Mouse (Mus musculus) neural tube, embryonic 11.5 days (tissue): ENCODE data around the gene Chkb. TPM values are rescaled to one million over a fixed set of nuclear protein-coding genes. Genes with fewer than 3 reads are reported as not detected.

Source experiments
- ATAC-seq: fragments of 200-750 bp; cut with Nextera tagmentation; 2 replicates; pipeline ENCODE4 v1.8.0; 2017; ENCODE audit warnings: moderate number of reproducible peaks, mild to moderate bottlenecking, moderate TSS enrichment, moderate library complexity; ENCODE audit not compliant: insufficient read depth, low FRiP score, low TSS enrichment
- DNase-seq: peaks from one replicate; pipeline ENCODE4 v3.0.0-alpha.2; 2015; ENCODE audit warnings: low spot score
- H3K27ac ChIP-seq: fragments of 300-500 bp; sonication (generic); 2 replicates; pipeline ENCODE4 v1.5.1; 2014; ENCODE audit warnings: low read depth, mild to moderate bottlenecking, low read length
- H3K27me3 ChIP-seq: fragments of 300-500 bp; sonication (generic); 2 replicates; pipeline ENCODE4 v1.6.1; 2014; ENCODE audit warnings: mild to moderate bottlenecking, low read length, mixed read lengths; ENCODE audit not compliant: control insufficient read depth, insufficient read depth
- H3K36me3 ChIP-seq: fragments of 300-500 bp; sonication (generic); 2 replicates; pipeline ENCODE4 v1.6.1; 2014; ENCODE audit warnings: mild to moderate bottlenecking, low read length, moderate library complexity, mixed read lengths; ENCODE audit not compliant: control insufficient read depth, insufficient read depth
- H3K4me1 ChIP-seq: fragments of 300-500 bp; sonication (generic); 2 replicates; pipeline ENCODE4 v1.6.1; 2014; ENCODE audit warnings: low read length, mixed read lengths; ENCODE audit not compliant: control insufficient read depth, insufficient read depth
- H3K4me2 ChIP-seq: fragments of 300-500 bp; sonication (generic); 2 replicates; pipeline ENCODE4 v1.6.1; 2014; ENCODE audit warnings: low read depth, mild to moderate bottlenecking, moderate library complexity
- H3K4me3 ChIP-seq: fragments of 300-500 bp; sonication (generic); 2 replicates; pipeline ENCODE4 v1.5.1; 2014; ENCODE audit warnings: low read depth, low read length
- H3K9ac ChIP-seq: fragments of 300-500 bp; sonication (generic); 2 replicates; pipeline ENCODE4 v1.6.1; 2014; ENCODE audit warnings: mild to moderate bottlenecking, low read length
- H3K9me3 ChIP-seq: fragments of 300-500 bp; sonication (generic); 2 replicates; pipeline ENCODE4 v1.6.1; 2016; ENCODE audit warnings: low read length; ENCODE audit not compliant: control insufficient read depth
- WGBS: fragments of 180-500 bp; shearing (Covaris S2); extraction: QIAGEN DNeasy Blood & Tissue Kit; methylation state at CpG from one replicate; pipeline ENCODE4 v1.1.7; 2014; 5-methylcytosine and 5-hydroxymethylcytosine counted together
- polyA plus RNA-seq: library from polyadenylated mRNA; unstranded; fragments of >200 nt; fragmentation: Nextera tagmentation; extraction: Ambion mirVana; gene quantifications from 2 replicates; pipeline ENCODE4 v1.2.1, GENCODE M21; 2014

Chkb gene
- polyA plus RNA-seq, 1 experiment from 2014 or later: 58.1 TPM

DNA sequence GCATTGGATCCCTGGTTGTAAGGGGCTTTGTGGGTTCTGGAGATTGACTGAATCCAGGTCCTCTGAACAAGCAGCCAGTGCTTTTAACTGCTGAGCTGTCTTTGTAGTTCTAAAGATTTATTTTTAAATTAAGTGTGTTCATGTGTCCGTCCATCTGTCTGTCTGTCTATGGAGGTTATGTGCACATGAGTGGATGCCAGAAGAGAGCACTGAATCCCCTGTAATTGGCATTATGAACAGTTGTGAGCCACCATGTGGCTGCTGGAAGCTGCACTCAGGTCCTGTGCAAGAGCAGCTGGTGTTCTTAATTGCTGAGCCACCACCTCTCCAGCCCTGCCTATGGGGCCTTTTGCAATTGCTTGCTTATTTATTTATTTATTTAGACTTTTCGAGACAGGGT, 31.6 kb downstream of the Chkb start:
- H3K36me3 ChIP-seq: no peaks in the 10 kb centered on the region
- no peak for ATAC-seq
- no peaks in the 10 kb centered on the region for H3K4me1 ChIP-seq
- H3K4me3 ChIP-seq: no peak overlapping the region
- WGBS: 78% methylated on average over 2 of the region's 2 CpGs
- no peak overlapping the region for H3K4me2 ChIP-seq
- no peaks in the 10 kb centered on the region for H3K27me3 ChIP-seq
- no peaks in the 10 kb centered on the region for H3K9me3 ChIP-seq
- H3K27ac ChIP-seq: no peak overlapping the region
- H3K9ac ChIP-seq: no peak overlapping the region
- no peak for DNase-seq

- no peaks in the 10 kb centered on the region for H3K36me3 ChIP-seq
- H3K4me2 ChIP-seq: no peak overlapping the region
- no peaks in the 10 kb centered on the region for H3K9me3 ChIP-seq
- no peak overlapping the region for H3K4me3 ChIP-seq
- H3K27ac ChIP-seq: no peak overlapping the region
- 92% methylated on average over 4 of the region's 4 CpGs for WGBS
- no peak overlapping the region for H3K9ac ChIP-seq
- no peaks in the 10 kb centered on the region for H3K27me3 ChIP-seq
- no peaks in the 10 kb centered on the region for H3K4me1 ChIP-seq
- ATAC-seq (no peak), DNase-seq (no peak)
Observed at GRCm38 (mm10) chr15:89396883-89397282, 32.8 kb downstream of the Chkb start.

DNA sequence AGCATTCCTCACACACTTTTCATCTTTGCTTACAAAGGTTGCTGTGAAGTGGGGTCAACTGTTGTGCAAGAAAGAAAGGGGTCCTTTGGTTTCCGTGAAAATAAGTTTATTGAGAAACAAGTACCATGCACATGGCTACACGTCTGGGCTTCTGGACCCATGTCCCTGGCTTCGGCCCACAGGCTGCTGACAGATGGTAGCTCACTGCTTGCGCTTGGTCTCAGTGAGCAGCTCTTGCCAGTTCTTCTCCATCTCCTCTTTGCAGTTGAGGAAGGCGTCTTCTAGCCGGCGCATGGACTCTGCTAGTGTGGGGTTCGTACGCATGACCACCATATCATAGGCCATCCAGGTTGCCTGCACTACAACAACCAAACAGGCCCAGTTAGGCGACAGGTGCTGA, 39.6 kb downstream of the Chkb start:
- 93% methylated on average over 10 of the region's 10 CpGs for WGBS
- no peak overlapping the region for H3K27ac ChIP-seq
- H3K4me3 ChIP-seq: no peak overlapping the region
- H3K9me3 ChIP-seq: no peaks in the 10 kb centered on the region
- ATAC-seq (no peak), DNase-seq (no peak)
- no peaks in the 10 kb centered on the region for H3K36me3 ChIP-seq
- H3K9ac ChIP-seq: no peak overlapping the region
- H3K27me3 ChIP-seq: no peaks in the 10 kb centered on the region
- H3K4me1 ChIP-seq: no peaks in the 10 kb centered on the region
- H3K4me2 ChIP-seq: no peak overlapping the region

- ATAC-seq (no peak), DNase-seq (no peak)
- H3K27ac ChIP-seq: no peak overlapping the region
- H3K9me3 ChIP-seq: no peaks in the 10 kb centered on the region
- H3K36me3 ChIP-seq: no peaks in the 10 kb centered on the region
- no peaks in the 10 kb centered on the region for H3K27me3 ChIP-seq
- WGBS: 50% methylated on average over 12 of the region's 12 CpGs
- no peaks in the 10 kb centered on the region for H3K4me1 ChIP-seq
- H3K4me3 ChIP-seq: no peak overlapping the region
- no peak overlapping the region for H3K4me2 ChIP-seq
- no peak overlapping the region for H3K9ac ChIP-seq
Observed at GRCm38 (mm10) chr15:89387127-89387526, 42.6 kb downstream of the Chkb start.

DNA sequence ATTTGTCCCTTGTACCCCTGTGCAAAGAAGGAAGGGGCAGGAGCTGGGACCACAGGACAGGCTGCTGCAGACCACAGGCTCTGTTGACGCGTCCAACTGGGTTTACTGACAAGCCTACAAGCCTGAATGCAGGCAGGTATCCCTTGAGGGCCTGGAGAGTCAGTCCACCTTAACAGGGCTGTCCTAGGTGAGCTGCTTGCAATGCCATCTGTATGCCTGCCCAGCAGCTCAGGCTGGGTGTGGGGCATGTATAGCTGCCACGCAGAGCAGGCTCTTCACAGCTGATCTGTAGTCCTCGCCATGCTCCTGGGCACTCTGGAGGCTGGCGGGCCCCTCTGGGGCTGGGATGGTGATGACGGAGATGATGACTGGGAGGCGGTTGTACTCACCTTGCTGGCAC, 45.1 kb downstream of the Chkb start, which contains the start of gene Klhdc7b:
Klhdc7b (plus strand) TSS at position 301 of the 400 bp plus-strand sequence.
- ATAC-seq: no peak

GRCm38 (mm10) chr15:89379429-89379828, 50.3 kb downstream of the Chkb start:
- DNase-seq: peak; percentile 20
- Histone ChIP-seq H3K27ac (no peak overlapping the region), H3K36me3 (no peaks in the 10 kb centered on the region), H3K4me2 (peak overlapping the region; percentile 58), H3K4me1 (peaks cover 6% of the 10 kb centered on the region; the same call in 1 of the 2 replicates), H3K9me3 (no peaks in the 10 kb centered on the region), H3K27me3 (peaks cover 40% of the 10 kb centered on the region), H3K4me3 (peak overlapping the region; percentile 34), H3K9ac (no peak overlapping the region)
- ATAC-seq: no peak
- WGBS: 5% methylated on average over 10 of the region's 10 CpGs

More for the DNA sequence above, 45.1 kb downstream of the Chkb start, which contains the start of gene Klhdc7b:
- WGBS: 88% methylated on average over 7 of the region's 7 CpGs
- H3K9me3 ChIP-seq: no peaks in the 10 kb centered on the region
- no peak within 1 kb of the TSS for H3K4me2 ChIP-seq
- no peaks in the 10 kb centered on the region for H3K36me3 ChIP-seq
- no peak within 1 kb of the TSS for H3K9ac ChIP-seq
- peaks cover 5% of the 10 kb centered on the region for H3K27me3 ChIP-seq
- no peak for DNase-seq
- H3K4me3 ChIP-seq: no peak within 1 kb of the TSS
- no peaks in the 10 kb centered on the region; the same call in 1 of the 2 replicates for H3K4me1 ChIP-seq
- H3K27ac ChIP-seq: no peak within 1 kb of the TSS

DNA sequence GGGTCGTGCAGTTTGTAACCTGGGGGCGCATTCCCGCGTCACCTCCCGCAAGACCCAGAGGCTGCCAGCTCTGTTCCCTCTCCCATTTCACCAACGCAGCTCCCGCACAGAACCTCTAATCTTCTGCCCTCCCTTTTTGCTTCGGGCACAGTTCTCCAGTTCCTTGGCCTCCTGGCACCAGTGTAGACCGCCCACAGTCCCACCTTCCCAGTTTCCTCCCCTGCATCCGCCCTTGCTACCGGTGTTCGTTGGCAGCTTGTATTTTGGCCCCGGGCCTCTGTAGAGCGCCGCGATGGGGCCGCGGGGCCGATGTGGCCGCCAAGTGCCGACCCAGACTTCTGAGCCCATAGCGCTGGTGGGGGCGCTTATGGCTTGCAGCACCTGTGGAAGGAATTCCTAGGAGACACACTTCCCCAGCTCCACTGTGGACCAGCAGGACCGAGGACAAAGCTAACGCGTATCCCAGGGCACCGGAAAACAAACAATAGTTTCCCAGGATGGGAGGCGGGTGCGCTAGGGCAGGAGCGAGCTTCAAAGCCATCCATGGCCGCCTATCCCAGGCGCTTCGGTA, 50.8 kb downstream of the Chkb start, which contains the start of gene Odf3b:
Odf3b (minus strand) TSS at position 452 of the 571 bp plus-strand sequence.
- WGBS: under 1% methylated on average over 32 of the region's 33 CpGs
- peaks cover 40% of the 10 kb centered on the region for H3K27me3 ChIP-seq

DNA sequence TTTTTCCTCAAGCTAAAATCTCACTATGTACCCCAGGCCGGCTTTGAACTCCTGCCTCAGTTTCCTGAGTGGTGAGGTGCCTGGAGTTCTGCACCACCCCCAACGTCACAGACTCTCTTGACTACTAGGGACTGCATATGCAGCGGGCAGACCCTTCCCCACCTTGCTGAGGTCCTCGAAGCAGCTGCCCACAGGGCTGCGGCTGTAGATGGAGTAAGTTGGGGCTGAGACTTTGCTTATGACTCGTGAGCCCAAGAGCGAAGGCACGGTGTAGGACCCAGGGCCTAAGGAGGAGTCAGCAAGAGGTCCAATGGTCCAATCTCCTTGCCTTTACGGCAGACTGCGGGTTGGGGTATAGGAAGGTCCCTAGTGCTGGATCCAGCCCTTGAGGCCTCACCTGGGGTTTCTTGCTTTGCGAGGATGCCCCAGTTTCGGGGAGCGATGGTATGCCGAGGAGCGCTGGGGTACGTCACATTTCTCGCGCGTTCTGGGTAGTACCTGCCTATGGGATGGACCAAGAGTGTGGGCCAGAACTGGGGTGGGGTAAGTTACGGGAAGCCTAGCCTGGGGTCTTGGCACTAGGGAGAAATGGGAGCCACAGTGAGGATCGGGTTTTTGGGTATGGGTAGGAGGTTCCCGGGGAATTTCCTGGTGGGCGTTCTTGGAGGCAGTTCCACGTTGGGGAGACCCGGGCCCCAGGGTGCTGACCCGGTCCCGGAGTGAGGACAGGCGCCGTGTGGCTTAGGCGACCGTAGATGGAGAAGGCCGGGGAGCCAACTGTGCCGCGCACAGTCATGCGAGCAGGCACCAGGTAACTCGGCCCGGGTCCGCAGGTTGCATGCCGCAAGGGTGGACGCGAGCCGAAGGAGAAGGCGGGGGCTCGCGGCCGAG, 51.5 kb downstream of the Chkb start:
- H3K9ac ChIP-seq: peak overlapping the region; percentile 32; the same call in 1 of the 2 replicates
- no peaks in the 10 kb centered on the region for H3K36me3 ChIP-seq
- H3K9me3 ChIP-seq: no peaks in the 10 kb centered on the region
- peak overlapping the region; percentile 58 for H3K4me2 ChIP-seq
- H3K27me3 ChIP-seq: peaks cover 40% of the 10 kb centered on the region
- DNase-seq (no peak), ATAC-seq (no peak)
- H3K27ac ChIP-seq: no peak overlapping the region
- 10% methylated on average over 46 of the region's 46 CpGs for WGBS
- peak overlapping the region; percentile 34 for H3K4me3 ChIP-seq
- H3K4me1 ChIP-seq: peaks cover 9% of the 10 kb centered on the region; the same call in 1 of the 2 replicates

More for the DNA sequence above, 50.8 kb downstream of the Chkb start, which contains the start of gene Odf3b:
- Histone ChIP-seq H3K9ac (peak within 1 kb of the TSS; percentile 32; the same call in 1 of the 2 replicates), H3K9me3 (no peaks in the 10 kb centered on the region), H3K4me3 (peak within 1 kb of the TSS; percentile 34), H3K27ac (no peak within 1 kb of the TSS), H3K36me3 (no peaks in the 10 kb centered on the region), H3K4me2 (peak within 1 kb of the TSS; percentile 58), H3K4me1 (peaks cover 8% of the 10 kb centered on the region; the same call in 1 of the 2 replicates)
- DNase-seq (peak; percentile 51), ATAC-seq (no peak)
